Mouse (Mus musculus) megakaryocyte progenitor cell, adult 5-6 weeks (primary cell): ENCODE measurements around the gene Nek8. TPM values are rescaled to one million over a fixed set of nuclear protein-coding genes. Genes with fewer than 3 reads are reported as not detected.
A peak's percentile ranks its signal among the peaks of the same experiment; 100 is the strongest.
"Not testable (repeated sequence)": the region's sequence is repeated elsewhere in the genome, so short reads cannot be mapped to it uniquely, and the experiment has no call there.

Experiments
- ATAC-seq: replicated peaks from 2 replicates; pipeline ENCODE4 v1.8.0; 2016; ENCODE audit warnings: mild to moderate bottlenecking, moderate TSS enrichment, inconsistent platforms; ENCODE audit not compliant: poor library complexity
- total RNA-seq, 2 experiments: library from RNA; stranded (forward) in 1 of 2; stranded (reverse) in 1 of 2; fragments of 157-497, 149-512 nt in 1 of 2; fragments of 200-1000 nt in 1 of 2; gene quantifications; 2 replicates each; pipeline versions ENCODE4 v1.2.3 to v1.2.4; 2015 to 2017

Gene Nek8
- total RNA-seq, 2 experiments from 2014 or later, result 6.0 to 7.8 TPM

DNA sequence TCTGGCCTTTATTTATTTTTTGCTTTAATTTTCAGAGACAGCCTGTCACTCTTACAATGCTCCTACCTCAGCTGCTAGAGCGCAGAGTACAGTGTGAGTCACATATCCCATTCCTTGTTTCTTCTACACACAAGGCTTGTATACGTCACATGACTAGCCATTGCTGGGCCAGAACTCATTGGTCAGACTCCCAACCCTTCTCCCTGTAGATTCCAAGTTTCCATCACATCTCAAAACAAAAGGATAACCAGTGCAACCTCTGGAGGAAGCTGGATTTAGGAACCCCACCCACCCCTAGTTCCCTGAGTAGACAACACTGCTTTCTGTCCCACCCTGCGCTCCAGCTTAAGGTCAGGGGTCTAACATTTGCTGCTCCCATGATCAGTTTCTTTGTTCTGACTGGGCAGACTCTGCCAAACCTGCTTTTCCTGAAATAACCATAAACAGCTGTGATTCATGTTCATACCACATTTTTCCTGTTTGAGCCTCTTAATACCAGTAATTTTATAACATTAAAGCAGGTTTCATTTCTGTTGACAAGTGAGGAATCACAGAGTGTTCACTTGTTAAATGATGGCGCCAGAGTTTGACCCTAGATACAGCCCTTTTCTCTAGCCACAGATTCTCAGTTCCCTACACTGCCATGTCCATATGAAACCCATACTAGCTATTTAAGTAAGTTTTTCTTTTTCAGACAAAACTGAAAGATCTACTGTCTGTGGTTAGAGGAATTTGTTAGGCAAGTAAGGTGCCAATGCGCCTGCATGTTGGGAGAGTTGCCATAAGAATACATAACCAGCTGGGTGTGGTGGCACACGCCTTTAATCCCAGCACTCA is 29.6 kb downstream of the Nek8 start:
- no peak for ATAC-seq

DNA sequence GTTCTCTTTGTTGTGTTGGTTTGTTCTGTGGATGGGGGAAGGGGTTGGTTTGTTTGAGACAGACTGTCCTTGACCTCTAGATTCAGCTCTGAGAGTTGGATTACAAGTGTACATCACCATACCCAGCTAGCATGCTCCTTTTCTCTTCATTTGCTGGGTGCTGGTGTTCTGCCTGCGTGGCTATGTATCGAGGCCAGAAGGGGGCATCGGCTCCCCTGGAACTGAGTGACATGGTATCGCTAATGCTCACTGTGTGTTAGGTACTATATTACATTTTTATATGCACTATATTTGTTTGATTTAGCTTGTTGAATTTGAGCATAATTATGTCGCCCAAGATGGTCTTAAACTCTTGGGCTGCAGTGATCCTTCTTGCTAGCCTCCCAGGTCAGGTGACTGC is 30.3 kb downstream of the Nek8 start:
- ATAC-seq, result no peak

DNA sequence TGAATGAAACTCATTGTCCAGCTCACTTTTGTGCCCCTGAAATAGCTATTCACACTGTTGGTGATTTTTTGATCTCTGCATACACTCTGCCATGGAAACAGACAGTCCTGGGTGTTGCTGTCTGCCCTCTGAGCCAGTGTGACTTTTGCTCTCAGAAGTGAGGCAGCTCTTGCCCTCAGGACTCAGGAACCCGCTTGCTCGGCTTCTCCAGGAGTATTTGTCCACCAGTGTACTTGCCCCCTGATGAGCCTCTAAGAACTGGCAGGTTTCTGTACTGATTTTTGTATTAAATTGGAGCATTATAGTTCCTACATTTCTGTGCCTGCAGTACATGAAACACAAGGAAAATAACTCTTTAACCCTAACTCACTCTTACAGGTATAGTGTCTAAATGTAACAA is 33.0 kb downstream of the Nek8 start:
- ATAC-seq, result no peak

GRCm38 (mm10) chr11:78140665-78141064 is 35.8 kb downstream of the Nek8 start:
- ATAC-seq, result no peak

GRCm38 (mm10) chr11:78138023-78138422 is 38.5 kb downstream of the Nek8 start:
- no peak for ATAC-seq

GRCm38 (mm10) chr11:78137584-78137983 is 38.9 kb downstream of the Nek8 start:
- no peak for ATAC-seq

GRCm38 (mm10) chr11:78136132-78136531 is 40.3 kb downstream of the Nek8 start:
- peak; percentile 77 for ATAC-seq

DNA sequence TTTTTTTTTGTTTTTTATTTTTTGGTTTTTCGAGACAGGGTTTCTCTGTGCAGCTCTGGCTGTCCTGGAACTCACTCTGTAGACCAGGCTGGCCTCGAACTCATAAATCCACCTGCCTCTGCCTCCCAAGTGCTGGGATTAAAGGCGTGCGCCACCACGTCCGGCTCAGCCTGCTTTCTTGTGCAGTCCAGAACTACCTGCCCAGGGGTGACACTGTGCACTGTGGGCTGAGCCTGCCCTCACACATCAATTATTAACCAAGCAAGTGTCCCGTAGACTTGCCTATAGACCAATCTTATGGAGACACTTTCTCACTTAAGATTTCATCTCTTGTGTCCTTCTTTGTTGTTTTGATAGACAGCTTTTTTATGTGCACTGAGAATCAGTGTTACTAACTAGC is 41.2 kb downstream of the Nek8 start:
- ATAC-seq, result not testable (repeated sequence)

- no peak for ATAC-seq
Observed at GRCm38 (mm10) chr11:78134344-78134743, 42.1 kb downstream of the Nek8 start.

DNA sequence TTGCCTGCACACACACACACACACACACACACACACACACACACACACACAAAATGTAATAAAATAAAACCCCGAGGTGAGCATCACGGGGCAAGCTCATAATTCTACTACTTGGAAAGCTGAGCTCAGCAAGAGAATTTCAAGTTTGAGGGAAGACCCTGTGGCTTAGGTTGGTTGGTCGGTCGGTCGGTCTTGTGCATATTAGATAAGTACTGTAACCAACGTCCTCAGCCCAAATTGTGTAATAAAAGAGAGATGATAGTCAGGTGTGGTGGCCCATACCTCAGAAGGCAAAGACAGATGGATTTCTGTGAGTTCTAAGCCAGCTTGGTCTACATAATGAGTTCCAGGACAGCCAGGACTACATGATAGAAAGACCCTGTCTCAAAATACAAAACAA is 42.6 kb downstream of the Nek8 start:
- peak; percentile 43; the same call in 1 of the 2 replicates for ATAC-seq

- no peak for ATAC-seq
Observed at GRCm38 (mm10) chr11:78129458-78129857, 47.0 kb downstream of the Nek8 start.

DNA sequence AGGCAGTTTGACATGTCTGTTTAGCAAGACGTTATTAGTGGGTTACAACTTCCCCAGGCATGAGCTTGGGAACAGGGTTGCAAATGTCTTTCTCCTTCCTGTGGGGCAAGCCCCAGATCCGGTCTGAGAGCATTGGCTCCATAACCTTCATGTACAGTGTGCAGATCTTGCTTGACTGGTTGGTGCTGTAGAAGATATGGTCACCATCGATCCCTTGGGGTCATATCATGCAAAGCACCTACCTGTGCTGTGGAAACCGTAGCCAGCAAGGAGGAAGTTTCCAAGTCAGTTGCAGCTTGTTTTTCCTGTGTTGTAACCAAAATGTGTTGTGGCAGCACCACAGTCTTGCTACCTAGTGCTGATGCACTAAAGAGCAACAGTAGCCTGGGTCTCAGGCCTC is 49.7 kb downstream of the Nek8 start:
- peak; percentile 77 for ATAC-seq

GRCm38 (mm10) chr11:78125691-78126090 is 50.8 kb downstream of the Nek8 start:
- peak; percentile 27 for ATAC-seq

DNA sequence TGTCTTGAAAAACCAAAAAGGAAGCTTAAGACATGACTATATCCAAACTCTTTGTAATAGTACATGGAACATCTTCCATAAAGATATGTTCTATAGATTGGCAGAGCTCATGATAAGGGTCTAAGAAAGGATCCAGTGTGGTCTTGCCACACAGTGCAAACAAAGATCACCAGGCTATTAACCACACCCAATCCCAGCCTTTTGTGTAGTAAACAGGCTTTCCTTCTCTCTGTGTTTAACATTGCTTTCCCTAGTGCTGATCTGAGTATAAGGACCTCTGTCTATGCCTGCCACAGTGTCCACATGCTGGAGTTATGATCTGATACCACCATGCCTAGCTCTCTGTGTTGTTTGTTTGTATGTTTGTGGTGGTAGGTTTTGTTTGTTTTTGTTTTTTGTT is 52.7 kb downstream of the Nek8 start:
- ATAC-seq, result no peak

DNA sequence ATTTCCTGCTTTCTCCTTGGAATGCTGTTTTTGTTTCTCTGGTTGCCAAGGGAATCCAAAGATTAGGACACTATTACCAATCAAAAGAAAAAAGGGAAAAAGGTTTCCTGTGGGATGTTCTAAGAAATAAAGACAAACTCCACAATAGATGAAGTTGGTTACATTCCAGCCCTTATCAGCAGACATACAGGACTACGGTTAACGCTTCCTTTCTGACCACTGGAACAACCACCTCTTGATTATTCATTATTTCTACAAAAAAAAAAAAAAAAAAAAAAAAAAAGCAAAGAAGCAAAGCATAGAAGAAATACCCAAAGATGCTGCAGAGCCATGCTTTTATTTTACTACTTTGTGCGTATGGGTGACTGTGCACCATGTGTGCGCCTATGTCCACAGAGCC is 53.7 kb downstream of the Nek8 start:
- ATAC-seq, result no peak

GRCm38 (mm10) chr11:78121176-78121575 is 55.3 kb downstream of the Nek8 start:
- ATAC-seq, result no peak

GRCm38 (mm10) chr11:78119898-78120297 is 56.6 kb downstream of the Nek8 start:
- ATAC-seq, result peak; percentile 30; the same call in 1 of the 2 replicates

DNA sequence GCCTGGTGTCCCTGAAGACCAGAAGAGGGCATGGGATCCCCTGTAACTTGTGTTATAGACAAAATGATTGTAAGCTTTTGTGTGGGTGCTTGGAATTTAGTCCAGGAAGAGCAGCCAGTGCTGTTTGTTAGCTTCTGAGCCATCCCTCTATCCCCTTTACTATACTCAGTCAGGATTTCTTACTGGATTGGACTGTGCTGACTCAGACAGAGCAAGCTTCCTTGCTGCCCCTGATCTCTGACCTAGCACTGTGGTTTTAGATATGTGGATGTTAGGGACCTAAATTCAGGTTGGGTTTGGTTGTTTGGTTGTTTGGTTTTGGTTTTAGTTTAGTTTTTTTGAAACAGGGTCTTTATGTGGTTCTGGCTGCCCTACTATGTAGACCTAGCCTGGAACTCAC is 58.0 kb downstream of the Nek8 start:
- no peak for ATAC-seq

DNA sequence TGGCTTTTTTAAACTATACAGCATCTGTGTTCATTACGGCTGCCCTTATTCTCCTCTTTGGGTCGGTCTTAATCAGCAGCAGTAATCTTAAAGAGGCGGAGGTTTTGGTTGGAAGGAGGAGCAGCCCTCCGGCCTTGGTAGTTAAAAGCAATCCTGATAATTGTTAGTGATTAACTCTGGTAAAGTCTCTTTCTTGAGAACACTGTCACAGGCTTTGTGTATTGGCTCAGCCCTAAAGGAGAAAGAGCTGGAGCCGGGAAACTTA is 60.4 kb downstream of the Nek8 start:
- ATAC-seq, result no peak
